Mouse (Mus musculus): Measurements from ENCODE around the gene Ubash3a. TPM values are rescaled to one million over a fixed set of nuclear protein-coding genes. Genes with fewer than 3 reads are reported as not detected.

Gene Ubash3a
- not detected in 2 replicates for polyA plus RNA-seq (2015; fragmentation: Nextera tagmentation; extraction: Ambion mirVana)

- no peak within 1 kb of the TSS for H3K9ac ChIP-seq
- no peaks in the 10 kb centered on the region for H3K4me1 ChIP-seq (replicated peaks)
- ATAC-seq (ENCODE audit: low read depth): no peak
- H3K4me2 ChIP-seq: no peak within 1 kb of the TSS
- H3K4me3 ChIP-seq: no peak within 1 kb of the TSS
- no peaks in the 10 kb centered on the region for H3K36me3 ChIP-seq
- H3K27me3 ChIP-seq: no peaks in the 10 kb centered on the region
- no peak within 1 kb of the TSS for H3K27ac ChIP-seq (replicated peaks)
- WGBS: 81% methylated on average over 12 of the region's 12 CpGs
- H3K9me3 ChIP-seq: no peaks in the 10 kb centered on the region
These were observed at the start of gene Ubash3a for GRCm38 (mm10) chr17:31207771-31208334. TSS of gene Ubash3a (plus strand) at chr17:31207873.

GRCm38 (mm10) chr17:31157921-31158320 is 49.8 kb upstream of the Ubash3a start:
- H3K4me3 ChIP-seq: no peak overlapping the region
- no peaks in the 10 kb centered on the region for H3K4me1 ChIP-seq (replicated peaks)
- H3K27ac ChIP-seq (replicated peaks): no peak overlapping the region
- no peak for ATAC-seq (ENCODE audit: low read depth)
- H3K27me3 ChIP-seq: no peaks in the 10 kb centered on the region
- H3K36me3 ChIP-seq: no peaks in the 10 kb centered on the region
- 75% methylated on average over 6 of the region's 6 CpGs for WGBS
- H3K9me3 ChIP-seq: no peaks in the 10 kb centered on the region
- H3K4me2 ChIP-seq: no peak overlapping the region
- H3K9ac ChIP-seq: no peak overlapping the region

GRCm38 (mm10) chr17:31160291-31160690 is 47.4 kb upstream of the Ubash3a start:
- Histone ChIP-seq H3K4me2 (no peak overlapping the region), H3K27me3 (no peaks in the 10 kb centered on the region), H3K9ac (no peak overlapping the region), H3K9me3 (no peaks in the 10 kb centered on the region), H3K36me3 (no peaks in the 10 kb centered on the region), H3K27ac (replicated peaks) (no peak overlapping the region), H3K4me3 (no peak overlapping the region), H3K4me1 (replicated peaks) (no peaks in the 10 kb centered on the region)
- 73% methylated on average over 4 of the region's 4 CpGs for WGBS
- ATAC-seq (ENCODE audit: low read depth): no peak

- no peak for ATAC-seq (ENCODE audit: low read depth)
- Histone ChIP-seq H3K4me3 (no peak overlapping the region), H3K4me2 (no peak overlapping the region), H3K27ac (replicated peaks) (no peak overlapping the region), H3K4me1 (replicated peaks) (no peaks in the 10 kb centered on the region), H3K9ac (no peak overlapping the region), H3K27me3 (no peaks in the 10 kb centered on the region), H3K36me3 (no peaks in the 10 kb centered on the region), H3K9me3 (no peaks in the 10 kb centered on the region)
- WGBS: 80% methylated on average over 12 of the region's 12 CpGs
These were observed 45.1 kb upstream of the Ubash3a start for GRCm38 (mm10) chr17:31162607-31163006.

GRCm38 (mm10) chr17:31163821-31164220 is 43.9 kb upstream of the Ubash3a start:
- H3K27me3 ChIP-seq: no peaks in the 10 kb centered on the region
- H3K9ac ChIP-seq: no peak overlapping the region
- no peaks in the 10 kb centered on the region for H3K9me3 ChIP-seq
- H3K27ac ChIP-seq (replicated peaks): no peak overlapping the region
- ATAC-seq (ENCODE audit: low read depth): no peak
- H3K36me3 ChIP-seq: no peaks in the 10 kb centered on the region
- WGBS: 89% methylated on average over 2 of the region's 2 CpGs
- no peak overlapping the region for H3K4me2 ChIP-seq
- no peak overlapping the region for H3K4me3 ChIP-seq
- H3K4me1 ChIP-seq (replicated peaks): no peaks in the 10 kb centered on the region

GRCm38 (mm10) chr17:31165127-31165526 is 42.5 kb upstream of the Ubash3a start, which contains the start of gene Tff1:
TSS of gene Tff1 (minus strand) at chr17:31165277.
- Histone ChIP-seq H3K9me3 (no peaks in the 10 kb centered on the region), H3K4me1 (replicated peaks) (no peaks in the 10 kb centered on the region), H3K27me3 (no peaks in the 10 kb centered on the region), H3K4me2 (no peak within 1 kb of the TSS), H3K36me3 (no peaks in the 10 kb centered on the region), H3K9ac (no peak within 1 kb of the TSS), H3K27ac (replicated peaks) (no peak within 1 kb of the TSS), H3K4me3 (no peak within 1 kb of the TSS)
- WGBS: 86% methylated on average over 6 of the region's 6 CpGs
- ATAC-seq (ENCODE audit: low read depth): no peak

GRCm38 (mm10) chr17:31169796-31170195 is 37.9 kb upstream of the Ubash3a start:
- H3K36me3 ChIP-seq: no peaks in the 10 kb centered on the region
- H3K9ac ChIP-seq: no peak overlapping the region
- H3K9me3 ChIP-seq: no peaks in the 10 kb centered on the region
- H3K27ac ChIP-seq (replicated peaks): no peak overlapping the region
- WGBS: 87% methylated on average over 5 of the region's 5 CpGs
- no peak for ATAC-seq (ENCODE audit: low read depth)
- no peak overlapping the region for H3K4me3 ChIP-seq
- H3K4me1 ChIP-seq (replicated peaks): no peaks in the 10 kb centered on the region
- H3K4me2 ChIP-seq: no peak overlapping the region
- no peaks in the 10 kb centered on the region for H3K27me3 ChIP-seq

- WGBS: 88% methylated on average over 4 of the region's 4 CpGs
These were observed 31.4 kb upstream of the Ubash3a start for GRCm38 (mm10) chr17:31176321-31176720.

GRCm38 (mm10) chr17:31181490-31181889 is 26.2 kb upstream of the Ubash3a start:
- H3K4me1 ChIP-seq (replicated peaks): no peaks in the 10 kb centered on the region
- H3K36me3 ChIP-seq: no peaks in the 10 kb centered on the region
- WGBS: 87% methylated on average over 4 of the region's 4 CpGs
- no peak overlapping the region for H3K4me3 ChIP-seq
- no peak overlapping the region for H3K27ac ChIP-seq (replicated peaks)
- H3K4me2 ChIP-seq: no peak overlapping the region
- ATAC-seq (ENCODE audit: low read depth): no peak
- no peaks in the 10 kb centered on the region for H3K27me3 ChIP-seq
- H3K9me3 ChIP-seq: no peaks in the 10 kb centered on the region
- H3K9ac ChIP-seq: no peak overlapping the region

More at GRCm38 (mm10) chr17:31176321-31176720, 31.4 kb upstream of the Ubash3a start:
- H3K4me2 ChIP-seq: no peak overlapping the region
- no peak overlapping the region for H3K9ac ChIP-seq
- H3K27ac ChIP-seq (replicated peaks): no peak overlapping the region
- H3K36me3 ChIP-seq: no peaks in the 10 kb centered on the region
- H3K4me3 ChIP-seq: no peak overlapping the region
- no peaks in the 10 kb centered on the region for H3K27me3 ChIP-seq
- ATAC-seq (ENCODE audit: low read depth): no peak
- H3K9me3 ChIP-seq: no peaks in the 10 kb centered on the region
- H3K4me1 ChIP-seq (replicated peaks): no peaks in the 10 kb centered on the region

GRCm38 (mm10) chr17:31183180-31183974 is 24.3 kb upstream of the Ubash3a start:
- no peak for ATAC-seq (ENCODE audit: low read depth)

GRCm38 (mm10) chr17:31184269-31184990 is 23.2 kb upstream of the Ubash3a start:
- Histone ChIP-seq H3K4me1 (replicated peaks) (no peaks in the 10 kb centered on the region), H3K27ac (replicated peaks) (no peak overlapping the region), H3K36me3 (no peaks in the 10 kb centered on the region), H3K4me3 (no peak overlapping the region), H3K9me3 (no peaks in the 10 kb centered on the region), H3K9ac (no peak overlapping the region), H3K27me3 (no peaks in the 10 kb centered on the region), H3K4me2 (no peak overlapping the region)
- no peak for ATAC-seq (ENCODE audit: low read depth)
- 82% methylated on average over 12 of the region's 12 CpGs for WGBS

More at GRCm38 (mm10) chr17:31183180-31183974, 24.3 kb upstream of the Ubash3a start:
- H3K4me3 ChIP-seq: no peak overlapping the region
- H3K4me2 ChIP-seq: no peak overlapping the region
- H3K4me1 ChIP-seq (replicated peaks): no peaks in the 10 kb centered on the region
- H3K36me3 ChIP-seq: no peaks in the 10 kb centered on the region
- no peak overlapping the region for H3K27ac ChIP-seq (replicated peaks)
- 70% methylated on average over 12 of the region's 12 CpGs for WGBS
- no peaks in the 10 kb centered on the region for H3K27me3 ChIP-seq
- no peaks in the 10 kb centered on the region for H3K9me3 ChIP-seq
- H3K9ac ChIP-seq: no peak overlapping the region

- H3K4me3 ChIP-seq: no peak overlapping the region
These were observed 20.3 kb upstream of the Ubash3a start for GRCm38 (mm10) chr17:31187370-31187769.

More at GRCm38 (mm10) chr17:31187370-31187769, 20.3 kb upstream of the Ubash3a start:
- no peak for ATAC-seq (ENCODE audit: low read depth)
- Histone ChIP-seq H3K4me2 (no peak overlapping the region), H3K9me3 (no peaks in the 10 kb centered on the region), H3K9ac (no peak overlapping the region), H3K36me3 (no peaks in the 10 kb centered on the region), H3K4me1 (replicated peaks) (0 out of 2 replicates have a peak, but pooled peaks cover 1% of the 10 kb centered on the region), H3K27ac (replicated peaks) (no peak overlapping the region), H3K27me3 (no peaks in the 10 kb centered on the region)
- 23% methylated on average over 4 of the region's 4 CpGs for WGBS

Measured in neural tube, embryonic 13.5 days (tissue).